Mouse (Mus musculus): ENCODE measurements around the gene Snrnp25.

The Snrnp25 gene

DNA sequence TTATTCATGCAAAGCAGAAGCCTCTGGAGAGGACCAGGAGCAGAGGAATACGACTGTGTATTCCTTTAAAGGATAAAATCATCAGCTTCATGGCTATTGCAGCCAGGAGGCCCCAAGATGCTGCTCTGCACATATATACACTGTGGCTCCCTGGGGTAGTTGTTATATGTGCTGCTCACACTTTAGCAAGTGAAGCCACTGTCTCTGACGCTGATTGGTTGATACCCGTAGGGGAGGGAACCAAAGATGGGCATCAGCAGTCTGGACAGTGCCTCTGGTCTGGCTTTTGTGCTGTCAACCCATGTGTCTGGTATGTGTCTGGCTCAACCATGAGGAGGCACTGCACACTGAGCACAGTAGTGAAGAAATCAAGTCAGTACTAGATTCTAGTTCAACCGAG, 38.5 kb upstream of the Snrnp25 start:
- Histone ChIP-seq H3K27me3 (ENCODE audit: insufficient read depth, low read length) (peaks cover 27% of the 10 kb centered on the region), H3K36me3 (ENCODE audit: insufficient read depth, low read length) (no peaks in the 10 kb centered on the region), H3K4me1 (replicated peaks; ENCODE audit: low read depth, low read length) (peaks cover 8% of the 10 kb centered on the region), H3K9me3 (ENCODE audit: low read length) (no peaks in the 10 kb centered on the region), H3K4me3 (replicated peaks; ENCODE audit: low read length) (no peak overlapping the region)
- no peak for TF ChIP-seq POU5F1 (IDR thresholded peaks at IDR 0.05; ENCODE audit: borderline replicate concordance, low read length)
- TF ChIP-seq CTCF (conservative IDR thresholded peaks at IDR 0.05; ENCODE audit: low read length), result no peak
- no peak for TF ChIP-seq NANOG (IDR thresholded peaks at IDR 0.05; ENCODE audit: borderline replicate concordance, low read length)

DNA sequence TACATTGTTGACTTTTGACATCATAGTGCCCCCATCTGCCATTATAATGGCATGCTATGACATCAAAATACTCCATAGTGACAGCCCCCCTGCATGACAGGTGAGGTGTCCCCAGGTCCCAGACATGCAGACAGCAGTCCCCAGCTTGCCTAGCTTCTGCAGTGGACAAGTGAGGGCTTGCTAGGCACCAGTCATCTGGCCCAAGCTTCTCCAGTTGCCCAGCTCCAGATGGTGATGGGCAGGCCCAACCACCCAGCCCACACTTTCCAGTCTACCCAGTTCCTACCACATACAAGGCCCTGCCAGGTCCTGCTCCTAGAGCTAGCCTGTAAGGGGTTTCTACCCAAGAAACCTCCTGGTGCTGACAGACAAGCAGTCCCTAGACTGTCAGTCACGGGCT, 26.7 kb upstream of the Snrnp25 start:
- 0 out of 2 replicates have a peak, but pooled peaks cover 4% of the 10 kb centered on the region for H3K27me3 ChIP-seq (ENCODE audit: insufficient read depth, low read length)
- no peaks in the 10 kb centered on the region for H3K4me1 ChIP-seq (replicated peaks; ENCODE audit: low read depth, low read length)
- no peaks in the 10 kb centered on the region for H3K36me3 ChIP-seq (ENCODE audit: insufficient read depth, low read length)
- TF ChIP-seq POU5F1 (IDR thresholded peaks at IDR 0.05; ENCODE audit: borderline replicate concordance, low read length) (no peak), NANOG (IDR thresholded peaks at IDR 0.05; ENCODE audit: borderline replicate concordance, low read length) (no peak), CTCF (conservative IDR thresholded peaks at IDR 0.05; ENCODE audit: low read length) (no peak)
- peaks cover 4% of the 10 kb centered on the region for H3K9me3 ChIP-seq (ENCODE audit: low read length)
- H3K4me3 ChIP-seq (replicated peaks; ENCODE audit: low read length), result no peak overlapping the region

DNA sequence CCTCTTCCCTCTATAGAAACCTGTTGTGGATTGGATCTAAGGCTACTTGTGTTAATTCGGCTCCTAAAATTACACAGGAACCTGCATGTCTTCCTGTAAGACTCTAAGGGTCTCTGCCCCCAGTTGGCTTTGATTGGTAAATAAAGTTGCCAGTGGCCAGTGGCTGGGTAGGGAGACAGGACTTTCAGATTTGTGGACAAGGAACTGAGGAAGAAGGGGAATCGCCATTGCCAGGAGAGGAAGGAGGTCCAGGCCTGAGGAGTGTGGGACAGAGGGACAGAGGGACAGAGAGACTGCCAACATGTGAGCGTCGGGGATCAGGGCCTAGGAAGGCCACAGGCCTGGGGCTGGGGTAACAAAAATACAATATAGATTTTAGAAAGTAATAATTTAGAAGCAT, 24.0 kb upstream of the Snrnp25 start:
- Histone ChIP-seq H3K9me3 (ENCODE audit: low read length) (peaks cover 4% of the 10 kb centered on the region), H3K4me3 (replicated peaks; ENCODE audit: low read length) (no peak overlapping the region), H3K27me3 (ENCODE audit: insufficient read depth, low read length) (0 out of 2 replicates have a peak, but pooled peaks cover 4% of the 10 kb centered on the region), H3K36me3 (ENCODE audit: insufficient read depth, low read length) (no peaks in the 10 kb centered on the region), H3K4me1 (replicated peaks; ENCODE audit: low read depth, low read length) (0 out of 2 replicates have a peak, but pooled peaks cover 2% of the 10 kb centered on the region)
- TF ChIP-seq POU5F1 (IDR thresholded peaks at IDR 0.05; ENCODE audit: borderline replicate concordance, low read length), result no peak
- no peak for TF ChIP-seq CTCF (conservative IDR thresholded peaks at IDR 0.05; ENCODE audit: low read length)
- TF ChIP-seq NANOG (IDR thresholded peaks at IDR 0.05; ENCODE audit: borderline replicate concordance, low read length), result no peak

DNA sequence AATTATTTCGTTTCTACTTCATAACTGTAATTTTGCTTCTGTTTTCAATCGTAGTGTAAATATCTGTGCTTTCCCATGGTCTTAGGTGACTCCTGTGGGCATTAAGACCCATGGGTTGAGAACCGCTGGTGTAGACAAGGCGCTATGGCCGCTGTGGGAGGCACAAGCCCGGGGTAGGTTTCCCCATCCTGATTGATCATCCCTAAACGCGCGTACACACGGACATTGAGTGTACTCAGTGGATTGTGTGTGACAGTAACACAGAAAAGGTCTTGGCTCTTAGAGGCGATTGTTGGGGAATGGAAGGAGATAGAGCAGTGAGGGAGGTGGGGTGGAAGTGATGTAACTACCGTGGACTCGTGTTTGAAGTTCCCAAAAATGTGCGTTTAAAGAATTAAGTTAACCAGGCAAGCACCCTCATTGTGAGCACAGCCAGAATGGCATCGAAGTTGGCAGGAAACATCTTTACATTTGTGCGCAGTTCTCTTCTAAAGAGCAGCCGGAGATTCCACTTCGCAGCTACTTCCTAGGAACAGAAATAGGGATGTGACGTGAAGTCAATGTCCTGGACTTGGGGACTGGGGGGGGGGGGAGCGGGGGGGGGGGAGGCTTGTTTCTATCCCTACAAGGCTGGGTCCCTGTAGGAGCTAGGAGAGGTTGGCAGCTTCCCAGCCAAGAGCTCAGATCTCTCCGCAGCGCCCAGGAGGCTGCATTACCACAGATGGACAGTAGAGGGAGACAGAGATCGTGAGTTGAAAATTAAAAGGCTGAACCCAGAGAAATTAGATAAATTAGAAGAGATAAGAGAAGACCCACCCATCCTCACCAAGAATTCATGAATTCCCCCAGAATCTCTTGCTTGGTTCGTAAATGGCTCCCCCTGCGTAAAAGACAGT, 23.0 kb upstream of the Snrnp25 start:
- Histone ChIP-seq H3K9me3 (ENCODE audit: low read length) (peaks cover 4% of the 10 kb centered on the region), H3K27me3 (ENCODE audit: insufficient read depth, low read length) (0 out of 2 replicates have a peak, but pooled peaks cover 4% of the 10 kb centered on the region), H3K36me3 (ENCODE audit: insufficient read depth, low read length) (no peaks in the 10 kb centered on the region), H3K4me3 (replicated peaks; ENCODE audit: low read length) (no peak overlapping the region), H3K4me1 (replicated peaks; ENCODE audit: low read depth, low read length) (0 out of 2 replicates have a peak, but pooled peaks cover 2% of the 10 kb centered on the region)
- TF ChIP-seq CTCF (conservative IDR thresholded peaks at IDR 0.05; ENCODE audit: low read length) (peak; percentile 96), POU5F1 (IDR thresholded peaks at IDR 0.05; ENCODE audit: borderline replicate concordance, low read length) (no peak)

DNA sequence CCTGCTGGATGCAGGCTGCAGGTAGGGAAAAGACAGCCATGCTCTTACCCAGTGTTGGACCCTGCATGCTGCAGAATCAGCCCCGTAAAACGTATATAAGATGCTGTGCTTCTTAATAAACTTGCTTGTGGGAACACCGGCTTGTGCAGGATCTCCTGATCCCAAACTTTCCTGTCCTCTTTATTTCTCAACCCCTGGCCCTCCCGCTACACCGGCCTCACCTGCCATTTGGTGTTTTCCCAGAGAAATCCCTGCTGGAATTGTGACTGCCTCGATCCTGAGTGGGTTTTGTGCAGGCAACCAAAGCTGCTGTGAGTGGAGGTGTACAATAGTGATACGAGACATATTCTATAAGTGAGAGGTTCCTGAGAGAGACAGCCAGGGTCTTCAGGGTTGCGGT, 20.7 kb upstream of the Snrnp25 start:
- no peak for TF ChIP-seq CTCF (conservative IDR thresholded peaks at IDR 0.05; ENCODE audit: low read length)
- TF ChIP-seq NANOG (IDR thresholded peaks at IDR 0.05; ENCODE audit: borderline replicate concordance, low read length), result no peak
- no peak for TF ChIP-seq POU5F1 (IDR thresholded peaks at IDR 0.05; ENCODE audit: borderline replicate concordance, low read length)
- H3K4me3 ChIP-seq (replicated peaks; ENCODE audit: low read length), result no peak overlapping the region
- H3K4me1 ChIP-seq (replicated peaks; ENCODE audit: low read depth, low read length), result peaks cover 4% of the 10 kb centered on the region
- no peaks in the 10 kb centered on the region for H3K9me3 ChIP-seq (ENCODE audit: low read length)
- no peaks in the 10 kb centered on the region for H3K36me3 ChIP-seq (ENCODE audit: insufficient read depth, low read length)
- H3K27me3 ChIP-seq (ENCODE audit: insufficient read depth, low read length), result 0 out of 2 replicates have a peak, but pooled peaks cover 4% of the 10 kb centered on the region

DNA sequence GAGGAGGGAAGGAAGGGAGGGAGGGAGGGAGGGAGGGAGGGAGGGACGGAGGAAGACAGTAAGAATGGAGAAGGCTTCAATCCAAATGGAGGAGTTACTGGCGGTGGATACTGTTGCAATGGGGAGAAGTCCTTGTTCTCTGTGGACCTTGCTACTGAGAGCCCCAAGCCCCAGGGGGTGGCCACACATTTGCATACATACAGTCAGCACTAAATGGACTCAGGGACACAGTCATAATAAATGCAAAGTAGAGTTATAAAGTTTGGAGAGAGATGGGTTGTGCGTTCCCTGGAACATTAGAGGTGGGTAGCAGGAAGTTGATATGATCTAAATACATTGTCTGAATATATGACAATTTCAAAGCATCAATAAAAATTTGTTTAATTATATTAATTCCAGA, 19.2 kb upstream of the Snrnp25 start:
- no peaks in the 10 kb centered on the region for H3K9me3 ChIP-seq (ENCODE audit: low read length)
- H3K4me1 ChIP-seq (replicated peaks; ENCODE audit: low read depth, low read length), result peaks cover 20% of the 10 kb centered on the region
- no peak overlapping the region for H3K4me3 ChIP-seq (replicated peaks; ENCODE audit: low read length)
- TF ChIP-seq CTCF (conservative IDR thresholded peaks at IDR 0.05; ENCODE audit: low read length), result no peak
- TF ChIP-seq NANOG (IDR thresholded peaks at IDR 0.05; ENCODE audit: borderline replicate concordance, low read length), result no peak
- no peak for TF ChIP-seq POU5F1 (IDR thresholded peaks at IDR 0.05; ENCODE audit: borderline replicate concordance, low read length)
- H3K27me3 ChIP-seq (ENCODE audit: insufficient read depth, low read length), result peaks cover 12% of the 10 kb centered on the region; the same call in 1 of the 2 replicates
- H3K36me3 ChIP-seq (ENCODE audit: insufficient read depth, low read length), result no peaks in the 10 kb centered on the region

DNA sequence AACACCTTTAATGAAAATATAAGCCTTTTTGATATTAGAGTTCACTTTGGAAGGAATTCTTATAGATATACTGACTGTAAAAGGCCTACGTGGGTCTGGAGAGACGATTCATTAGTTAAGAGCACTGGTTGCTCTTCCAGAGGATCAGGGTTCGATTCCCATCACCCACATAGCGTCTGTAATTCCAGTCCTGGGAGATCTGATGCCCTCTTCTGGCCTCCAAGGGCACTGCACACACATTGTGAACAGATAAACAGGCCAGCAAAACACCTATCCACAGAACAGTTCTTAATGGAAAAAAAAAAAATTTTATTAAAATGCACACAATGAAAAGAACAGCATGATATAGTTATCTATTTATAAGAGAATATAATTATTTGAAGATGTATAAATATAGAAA, 18.0 kb upstream of the Snrnp25 start:
- TF ChIP-seq NANOG (IDR thresholded peaks at IDR 0.05; ENCODE audit: borderline replicate concordance, low read length) (no peak), POU5F1 (IDR thresholded peaks at IDR 0.05; ENCODE audit: borderline replicate concordance, low read length) (no peak), CTCF (conservative IDR thresholded peaks at IDR 0.05; ENCODE audit: low read length) (peak; percentile 68)
- Histone ChIP-seq H3K4me1 (replicated peaks; ENCODE audit: low read depth, low read length) (peaks cover 22% of the 10 kb centered on the region), H3K36me3 (ENCODE audit: insufficient read depth, low read length) (no peaks in the 10 kb centered on the region), H3K27me3 (ENCODE audit: insufficient read depth, low read length) (peaks cover 14% of the 10 kb centered on the region), H3K9me3 (ENCODE audit: low read length) (no peaks in the 10 kb centered on the region), H3K4me3 (replicated peaks; ENCODE audit: low read length) (no peak overlapping the region)

DNA sequence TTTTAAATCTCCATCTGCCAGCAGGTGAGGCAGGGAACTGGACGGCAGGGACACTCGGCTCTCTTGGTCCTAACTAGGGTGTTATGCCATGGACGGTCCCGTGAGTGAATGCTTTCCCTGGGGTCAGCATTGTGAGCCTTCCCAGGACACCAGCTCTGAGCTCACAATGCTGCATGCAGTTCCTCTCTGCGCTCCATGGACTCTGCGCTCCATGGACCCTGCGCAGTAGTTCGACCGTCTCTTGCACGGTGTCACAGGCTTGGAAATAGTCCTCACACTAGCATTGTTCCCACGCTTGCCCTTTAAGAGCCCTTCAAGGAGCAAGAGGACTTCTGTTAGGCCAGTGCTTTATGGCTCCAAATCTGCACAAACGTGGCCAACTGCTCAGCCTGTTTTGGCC, 16.3 kb upstream of the Snrnp25 start:
- Histone ChIP-seq H3K36me3 (ENCODE audit: insufficient read depth, low read length) (no peaks in the 10 kb centered on the region), H3K9me3 (ENCODE audit: low read length) (no peaks in the 10 kb centered on the region), H3K4me1 (replicated peaks; ENCODE audit: low read depth, low read length) (peaks cover 27% of the 10 kb centered on the region), H3K27me3 (ENCODE audit: insufficient read depth, low read length) (peaks cover 18% of the 10 kb centered on the region), H3K4me3 (replicated peaks; ENCODE audit: low read length) (no peak overlapping the region)
- TF ChIP-seq CTCF (conservative IDR thresholded peaks at IDR 0.05; ENCODE audit: low read length) (no peak), POU5F1 (IDR thresholded peaks at IDR 0.05; ENCODE audit: borderline replicate concordance, low read length) (no peak), NANOG (IDR thresholded peaks at IDR 0.05; ENCODE audit: borderline replicate concordance, low read length) (no peak)
